Mouse (Mus musculus) left cerebral cortex, postnatal 25 days (tissue): ENCODE measurements around the gene Coq9. TPM values are rescaled to one million over a fixed set of nuclear protein-coding genes. Genes with fewer than 3 reads are reported as not detected.
A peak's percentile ranks its signal among the peaks of the same experiment; 100 is the strongest.

ENCODE experiments used
- DNase-seq, 2 experiments: peaks; one replicate each; pipeline ENCODE4 v3.0.0; 2022; ENCODE audit warnings: low spot score in 2 of 2, mixed read lengths in 1 of 2
- intact Hi-C: fragments of 180-260 bp; cut with DNase I; formaldehyde crosslinking; loops from one replicate; pipeline ENCODE4 v1.15.1; 2025
- total RNA-seq, 2 experiments: library from RNA; stranded (reverse); gene quantifications; 2 replicates each; pipeline ENCODE4 v1.2.3; 2021

The Coq9 gene
- 10 to 100 TPM; 82.4 to 94.4 TPM for total RNA-seq

DNA sequence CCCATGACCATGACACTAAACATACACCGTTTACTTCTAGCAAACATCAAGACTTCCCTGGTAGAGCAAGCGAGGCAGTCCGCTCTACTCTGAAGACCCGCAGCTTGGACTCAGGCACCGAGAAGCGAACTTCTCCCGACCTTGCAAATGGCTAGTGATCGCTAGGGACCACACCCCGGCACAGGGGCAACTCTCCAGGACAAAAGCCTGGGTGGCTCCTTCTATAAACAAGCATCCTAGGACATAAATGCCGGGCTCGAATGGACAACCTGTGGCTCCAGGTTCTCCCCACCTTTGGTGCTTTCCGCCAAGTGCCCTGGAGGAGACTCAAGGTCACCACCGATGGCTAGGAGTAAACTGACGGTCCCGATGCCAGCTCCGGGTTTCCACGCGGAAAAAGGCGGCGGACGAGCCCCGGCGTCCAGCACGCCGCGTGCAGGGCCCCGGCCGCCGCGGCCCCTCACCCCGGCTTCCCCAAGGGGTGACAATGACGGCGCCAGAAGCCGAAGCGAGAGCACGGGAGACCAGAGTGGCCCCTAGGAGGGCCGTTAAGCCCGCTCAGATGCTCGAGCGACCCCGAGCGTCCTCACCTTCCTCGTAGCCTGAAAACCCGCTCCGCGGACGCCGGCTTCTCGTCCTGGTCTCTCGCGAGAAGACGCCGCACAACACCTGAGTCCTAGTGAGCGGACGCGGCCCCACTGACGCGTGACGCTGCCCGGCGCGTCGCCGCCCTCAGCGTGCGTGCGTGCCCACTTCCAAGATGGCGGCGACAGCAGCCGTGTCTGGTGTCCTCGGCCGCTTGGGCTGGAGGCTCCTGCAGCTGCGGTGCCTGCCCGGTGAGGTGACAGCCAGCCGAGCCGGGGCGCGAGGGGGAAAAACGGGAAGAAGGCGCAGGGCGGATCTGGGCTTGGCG, at the start of gene Coq9, which contains the start of gene Ciapin1:
Coq9 (plus strand) TSS at position 660 of the 913 bp plus-strand sequence.
Ciapin1 (minus strand) TSS at position 697 of the 913 bp plus-strand sequence.
- intact Hi-C loops = no loop called here
- DNase-seq = peak; percentile 95 to 97

DNA sequence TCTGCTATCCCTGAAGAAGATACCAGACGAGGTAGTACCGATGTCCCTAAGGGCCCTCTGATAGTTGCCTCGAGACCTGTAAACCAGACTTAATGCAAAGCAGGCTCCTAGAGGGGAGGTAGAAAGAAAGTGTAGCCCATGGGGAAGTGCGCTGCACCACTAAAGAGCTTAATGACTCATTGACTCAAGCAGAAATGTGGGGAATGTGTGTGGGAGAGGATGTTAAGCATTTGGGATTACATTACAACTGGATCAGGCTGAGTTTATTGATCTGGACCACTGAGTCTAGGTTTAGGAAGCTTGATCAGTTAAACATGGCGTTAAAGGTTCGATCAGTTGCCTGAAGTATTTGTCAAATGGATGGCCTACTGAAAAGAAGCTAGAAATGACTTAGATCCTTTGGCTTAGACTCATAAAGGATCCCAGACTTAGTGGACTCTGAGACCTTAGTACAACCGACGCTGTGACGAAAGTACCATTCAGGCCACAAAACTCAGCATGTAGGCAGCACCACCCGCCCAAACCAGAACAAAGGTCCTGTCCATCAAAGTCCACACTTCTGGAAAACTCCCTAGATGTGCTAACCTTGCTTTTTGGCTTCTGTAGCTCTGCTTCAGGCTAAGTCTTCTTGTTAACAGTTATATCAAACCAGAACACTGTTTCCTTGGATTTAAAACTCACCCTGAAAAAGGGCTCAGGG, 48.7 kb upstream of the Coq9 start:
- no peak for DNase-seq
- intact Hi-C loops = no loop called here

DNA sequence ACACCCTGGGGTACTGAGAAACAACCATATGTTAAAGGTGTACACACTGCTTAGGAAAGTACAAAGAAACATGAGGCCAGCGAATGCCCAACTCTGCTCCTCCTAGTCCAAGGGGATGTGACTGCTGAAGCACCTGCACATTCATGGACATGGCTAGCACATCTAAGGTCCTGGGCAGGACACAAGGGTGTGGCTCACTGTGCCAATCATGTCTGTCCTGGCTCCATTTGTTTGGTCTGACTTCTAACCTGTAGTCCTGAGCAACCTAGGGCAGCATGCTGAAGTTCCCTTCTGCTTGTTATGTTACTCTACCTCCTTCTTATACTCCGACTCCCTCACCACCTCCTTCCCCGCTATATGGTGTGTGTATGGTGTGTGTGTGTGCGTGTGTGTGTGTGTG, 43.8 kb upstream of the Coq9 start:
- intact Hi-C loops = no loop called here
- no peak for DNase-seq

DNA sequence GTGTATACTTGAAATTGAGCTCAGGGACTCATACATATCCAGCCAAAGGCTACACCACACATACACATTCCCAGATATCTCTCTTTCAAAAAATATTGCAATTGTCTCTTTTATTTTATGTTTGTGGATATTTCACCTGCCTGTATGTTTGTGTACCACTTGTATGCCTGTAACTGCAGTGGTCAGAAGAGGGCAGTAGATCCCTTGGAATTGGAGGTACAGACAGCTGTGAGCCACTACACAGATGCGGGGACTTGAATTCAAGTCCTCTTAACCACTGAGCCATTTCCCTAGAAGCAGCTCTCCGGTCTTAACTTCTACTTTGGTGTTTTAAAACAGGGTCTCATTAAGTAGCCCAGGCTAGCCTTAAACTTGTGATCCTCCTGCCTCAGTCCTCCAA, 43.3 kb upstream of the Coq9 start:
- DNase-seq = no peak
- intact Hi-C loops = no loop called here

DNA sequence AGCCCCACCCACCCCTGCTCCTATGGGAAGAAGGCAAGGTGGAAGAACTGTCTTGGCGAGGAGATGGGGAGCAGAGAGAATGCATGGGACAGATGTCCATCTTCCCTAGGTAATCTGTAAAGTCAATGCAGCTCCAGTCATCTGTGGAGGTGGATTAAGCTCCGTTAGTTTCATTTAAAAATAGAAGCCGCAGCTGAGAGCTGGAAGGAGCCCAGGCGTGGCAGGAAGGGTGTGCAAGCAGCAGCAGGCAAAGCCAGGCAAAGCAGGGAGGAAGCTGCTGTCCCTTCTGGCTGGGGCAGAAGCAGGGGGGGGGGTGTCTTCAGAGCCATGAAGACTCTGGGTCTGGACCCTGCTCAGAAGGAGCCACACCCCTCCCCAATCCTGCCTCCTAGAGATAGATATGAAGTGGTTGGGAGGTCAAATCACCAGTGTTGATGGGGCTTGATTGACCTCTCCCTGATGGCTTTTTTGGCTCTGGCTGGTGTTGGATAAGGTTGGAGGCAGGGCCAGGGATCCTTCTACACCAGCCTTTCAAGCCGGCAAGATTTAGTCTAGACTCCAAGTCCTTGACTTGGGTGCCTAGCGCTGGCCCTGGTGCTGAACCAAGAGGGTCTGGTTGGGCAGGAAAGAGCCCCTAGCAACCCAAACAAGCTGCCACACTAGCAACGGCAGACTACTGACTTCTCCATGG, 37.7 kb upstream of the Coq9 start:
- intact Hi-C loops = no loop called here
- DNase-seq = peak; percentile 53 to 93

DNA sequence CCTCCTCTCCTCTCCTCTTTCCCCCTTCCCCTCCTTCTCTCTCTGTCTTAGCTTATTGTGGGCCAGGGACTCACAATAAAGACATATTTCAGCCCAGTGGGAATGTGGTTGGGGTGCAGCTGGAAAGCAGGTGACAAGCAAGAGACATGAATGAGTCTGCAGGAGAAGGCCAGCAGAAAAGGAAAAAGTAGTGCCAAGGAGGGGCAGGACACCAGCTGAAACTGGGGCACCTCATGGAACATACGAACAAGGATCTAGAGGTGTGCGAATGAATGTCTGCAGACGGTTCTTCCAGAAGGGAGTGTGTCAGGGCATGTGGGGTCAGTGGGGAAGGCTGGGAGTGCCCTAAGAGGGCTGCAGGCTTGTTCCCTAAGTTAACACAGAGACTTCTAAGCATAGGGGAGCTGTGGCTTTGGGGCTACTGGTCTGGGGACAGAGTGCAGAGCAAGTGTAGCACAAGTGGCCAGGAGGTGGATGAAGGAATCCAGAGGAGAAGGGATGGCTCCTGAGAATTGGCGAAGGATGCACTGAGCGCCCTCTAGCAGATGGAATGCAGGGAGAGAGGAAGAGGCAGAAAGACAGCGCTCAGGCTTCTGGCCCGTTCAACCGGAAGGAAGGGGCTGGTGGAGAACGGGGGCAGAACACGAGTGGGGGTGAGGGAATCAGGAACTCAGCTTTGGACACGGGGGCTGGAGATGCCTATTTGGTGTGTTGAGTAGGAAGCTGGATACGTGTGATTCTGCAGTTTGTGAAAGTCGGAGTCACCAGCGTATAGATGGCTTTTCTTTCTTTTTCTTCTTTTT, 36.6 kb upstream of the Coq9 start:
- peak; percentile 63 to 93 for DNase-seq
- intact Hi-C loops = no loop called here

DNA sequence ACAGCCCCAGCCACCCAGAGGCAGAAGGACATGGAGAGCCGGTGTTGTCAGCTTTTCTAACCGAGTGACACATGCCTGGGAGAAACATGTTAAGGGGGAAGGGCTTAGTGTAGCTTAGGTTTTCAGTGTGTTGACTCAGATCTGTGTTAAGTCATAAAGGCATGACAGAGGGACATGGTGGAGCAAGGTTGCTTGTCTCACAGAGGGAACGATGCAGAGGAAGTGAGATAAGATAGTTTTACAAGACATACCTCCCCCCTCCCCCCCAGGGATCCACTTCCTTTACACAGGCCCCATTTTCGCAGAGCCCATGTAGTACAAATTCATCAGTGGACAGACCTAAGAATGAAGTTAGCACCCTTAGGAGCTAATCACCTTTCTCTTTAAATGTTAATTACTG, 35.7 kb upstream of the Coq9 start:
- DNase-seq = no peak
- intact Hi-C loops = no loop called here

DNA sequence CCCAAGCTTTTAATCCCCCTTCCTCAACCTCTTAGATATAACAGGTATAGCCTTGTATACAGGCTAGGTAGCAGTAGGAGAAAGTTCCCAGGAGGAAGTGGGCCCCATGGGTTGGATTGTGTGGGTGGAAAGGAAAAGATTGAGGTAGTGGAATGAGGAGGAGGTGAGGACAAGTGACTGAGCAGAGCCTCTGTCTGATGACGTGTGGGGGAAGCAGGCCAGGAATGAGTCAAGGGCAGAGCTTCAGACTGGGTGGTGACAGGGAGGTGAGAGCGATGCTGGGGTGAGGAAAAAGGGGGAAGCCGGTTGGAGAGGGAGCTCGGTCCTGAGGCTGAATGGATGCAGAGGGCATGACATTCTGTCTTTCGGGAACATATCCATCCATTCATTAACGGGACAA, 34.6 kb upstream of the Coq9 start:
- intact Hi-C loops = no loop called here

DNA sequence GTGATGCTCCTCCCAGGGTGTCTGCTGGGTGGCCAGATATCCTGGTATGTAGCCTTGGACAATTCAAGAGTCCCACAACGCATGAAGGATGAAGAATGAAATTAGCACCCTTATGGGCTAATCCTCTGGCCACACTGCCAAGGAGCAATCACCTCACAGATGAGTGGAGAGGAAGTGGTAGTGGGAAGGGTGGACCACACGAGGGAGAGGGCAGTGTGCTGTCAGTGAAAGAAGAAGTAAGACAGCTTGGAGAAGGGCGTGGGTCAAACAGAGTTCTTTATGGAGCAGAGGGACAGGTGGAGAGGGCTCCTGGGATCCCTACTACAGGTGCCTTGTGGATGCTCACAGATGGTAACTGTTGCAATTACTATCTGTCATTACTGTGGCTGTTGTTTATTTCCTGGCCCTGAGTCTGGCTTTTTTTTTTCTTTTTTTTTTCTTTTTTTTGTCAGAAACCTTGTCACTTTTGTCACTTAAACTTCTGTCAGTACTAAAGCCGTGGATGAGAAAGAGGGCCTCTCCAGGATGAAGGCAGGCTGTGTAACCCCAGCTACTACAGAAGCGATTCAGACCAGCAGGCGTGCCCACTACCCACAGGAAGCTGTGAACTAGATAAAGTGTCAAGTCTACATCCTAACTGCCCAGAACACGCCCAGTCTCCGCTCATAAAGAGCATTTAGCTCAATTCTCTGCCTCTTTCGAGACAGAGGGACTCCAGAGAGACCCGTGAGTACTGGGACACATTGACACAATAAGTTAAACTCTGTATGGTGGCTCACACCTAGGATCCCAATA, 33.4 kb upstream of the Coq9 start:
- intact Hi-C loops = no loop called here
- DNase-seq = no peak

More for the DNA sequence above, 34.6 kb upstream of the Coq9 start:
- DNase-seq = peak in 1 of 2 experiments; percentile 86

DNA sequence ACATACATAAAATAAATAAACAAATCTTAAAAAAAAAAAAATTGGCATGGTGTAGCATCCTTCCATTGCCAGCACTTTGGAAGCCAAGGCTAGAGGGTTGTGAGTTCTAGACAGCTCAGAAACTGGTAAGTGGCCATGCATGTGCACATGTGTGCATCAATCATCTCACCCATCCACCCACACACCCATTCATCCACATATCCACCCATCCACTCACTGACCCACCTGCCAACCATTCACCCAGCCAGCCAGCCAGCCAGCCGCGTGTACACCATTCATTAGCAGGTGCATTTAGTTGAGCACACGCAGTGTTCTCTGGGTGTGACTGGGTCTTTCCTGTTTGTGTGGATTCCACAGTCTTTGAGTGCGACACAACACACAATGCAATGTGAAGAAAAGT, 32.3 kb upstream of the Coq9 start:
- intact Hi-C loops = no loop called here

DNA sequence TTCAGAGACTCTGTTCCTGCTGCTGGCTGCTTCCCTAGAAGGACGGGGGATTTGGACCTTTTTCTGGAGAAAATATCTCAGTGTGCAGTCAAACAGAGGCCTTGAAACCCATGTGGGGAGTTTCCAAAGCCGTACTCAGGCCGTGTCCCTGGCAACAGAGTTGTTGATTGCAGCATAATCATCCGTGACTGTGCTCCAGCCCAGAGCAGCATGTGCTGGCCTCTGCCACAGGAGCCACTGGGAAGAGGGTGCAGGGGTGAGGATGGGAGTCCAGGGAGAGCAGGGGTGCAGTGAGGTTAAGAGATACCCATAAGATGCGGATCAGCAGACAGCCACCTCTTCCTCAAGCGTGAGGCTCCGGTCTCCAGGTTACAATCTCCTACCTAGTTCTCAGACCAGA, 30.6 kb upstream of the Coq9 start:
- DNase-seq = no peak
- intact Hi-C loops = no loop called here

More for the DNA sequence above, 32.3 kb upstream of the Coq9 start:
- no peak for DNase-seq

DNA sequence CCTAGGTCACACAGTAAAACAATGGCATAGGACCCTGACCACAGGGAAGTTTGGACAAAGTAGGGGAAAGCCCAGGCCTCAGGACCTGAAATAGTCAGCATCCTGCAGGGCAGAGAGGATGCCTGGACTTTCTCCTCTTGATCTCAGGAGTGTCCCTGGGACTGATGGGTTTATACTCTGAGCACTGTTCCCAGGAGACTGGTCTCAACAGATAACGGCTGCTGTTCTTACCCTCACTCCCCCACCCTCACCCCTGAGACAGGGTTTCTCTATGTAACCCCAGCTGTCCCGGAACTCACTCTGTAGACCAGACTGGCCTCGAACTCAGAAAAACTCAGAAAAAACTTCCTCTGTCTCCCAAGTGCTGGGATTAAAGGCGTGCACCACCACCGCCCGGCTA, 29.7 kb upstream of the Coq9 start:
- DNase-seq = no peak
- intact Hi-C loops = no loop called here

DNA sequence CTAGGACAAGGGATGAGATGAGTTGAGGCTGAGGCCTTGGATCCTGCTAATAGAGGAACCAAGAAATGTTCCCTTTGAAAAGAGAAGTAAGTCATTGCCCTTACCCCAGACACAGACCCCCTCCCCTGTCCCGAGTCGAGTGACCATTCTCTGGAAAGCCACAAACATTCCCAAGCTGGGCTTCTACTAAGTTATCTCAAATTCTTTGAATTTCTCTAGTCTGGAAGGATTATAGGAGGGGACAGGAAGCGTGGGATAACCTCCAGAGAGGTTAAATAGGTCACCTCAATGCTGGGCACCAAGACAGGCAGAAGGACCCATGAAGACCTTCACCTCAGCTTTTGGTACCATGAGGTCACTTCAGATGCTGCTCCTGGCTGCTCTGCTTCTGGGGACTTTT, 28.0 kb upstream of the Coq9 start, which contains the start of gene Ccl17:
Ccl17 (plus strand) TSS at position 301 of the 400 bp plus-strand sequence.
- DNase-seq = no peak
- intact Hi-C loops = loop anchor here (2.0 kb wide), 1 partner anchor 37 kb away; the partner anchor contains the start of gene Cx3cl1

DNA sequence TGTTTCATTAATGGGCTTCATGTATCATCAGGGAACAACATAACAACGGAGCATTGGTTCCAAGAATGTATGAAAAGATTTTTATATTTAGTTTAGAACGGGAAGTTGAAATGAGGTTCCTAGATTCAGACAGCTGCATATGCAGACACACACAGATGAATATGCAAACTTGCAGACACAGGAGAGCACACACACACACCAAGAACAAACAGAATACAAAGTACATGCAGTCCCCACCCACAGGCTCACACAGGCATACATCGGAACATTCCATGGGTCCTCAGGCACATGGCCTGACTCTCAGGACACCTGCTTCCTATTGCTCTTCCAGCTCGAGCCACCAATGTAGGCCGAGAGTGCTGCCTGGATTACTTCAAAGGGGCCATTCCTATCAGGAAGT, 27.3 kb upstream of the Coq9 start:
- DNase-seq = peak in 1 of 2 experiments; percentile 53
- intact Hi-C loops = loop anchor here (2.0 kb wide), 1 partner anchor 38 kb away; the partner anchor contains the start of gene Cx3cl1

DNA sequence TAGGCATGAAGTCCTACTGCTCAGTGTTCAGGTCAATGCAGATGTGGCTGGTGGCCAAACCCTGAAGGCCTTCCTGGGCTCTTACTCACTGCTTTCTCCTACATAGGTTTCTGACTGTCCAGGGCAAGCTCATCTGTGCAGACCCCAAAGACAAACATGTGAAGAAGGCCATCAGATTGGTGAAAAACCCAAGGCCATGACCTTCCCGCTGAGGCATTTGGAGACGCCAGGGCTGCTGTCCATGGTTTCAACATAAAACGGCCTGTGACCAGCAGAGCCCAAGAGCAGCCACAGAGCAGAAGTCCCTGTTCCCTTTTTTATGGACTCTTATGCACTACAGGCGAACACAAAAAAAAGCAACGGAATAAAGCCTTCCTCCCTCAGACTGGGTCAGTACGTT, 26.5 kb upstream of the Coq9 start:
- intact Hi-C loops = loop anchor here (1.0 to 2.0 kb wide), 2 partner anchors 39 to 107 kb away; partner anchors contain the start of gene Cx3cl1
- DNase-seq = no peak

DNA sequence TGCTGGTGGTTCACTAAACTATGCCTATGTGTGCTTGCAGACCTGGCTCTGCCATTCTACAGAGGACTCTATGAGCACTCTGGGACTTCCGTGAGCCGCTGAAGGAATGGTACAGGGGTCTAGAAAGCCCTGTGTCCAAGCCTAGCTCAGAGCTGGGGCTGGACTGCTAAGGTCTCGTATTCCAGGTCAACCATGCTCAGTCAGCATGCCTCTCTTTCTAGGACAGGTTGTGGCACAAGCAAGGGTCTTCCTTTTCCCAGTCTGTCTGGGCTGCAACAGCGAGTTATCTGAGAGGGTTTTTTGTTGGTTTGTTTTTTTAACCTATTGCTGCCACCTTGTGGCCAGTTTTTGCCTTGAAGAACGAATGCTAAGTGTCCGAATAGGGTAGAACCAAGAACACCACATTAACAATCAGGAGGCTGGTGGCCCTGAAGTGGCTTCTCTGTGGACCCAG, 25.4 kb upstream of the Coq9 start:
- peak; percentile 94 to 96 for DNase-seq
- intact Hi-C loops = loop anchor here (1.0 kb wide), 1 partner anchor 108 kb away; no protein-coding TSS in a partner anchor

DNA sequence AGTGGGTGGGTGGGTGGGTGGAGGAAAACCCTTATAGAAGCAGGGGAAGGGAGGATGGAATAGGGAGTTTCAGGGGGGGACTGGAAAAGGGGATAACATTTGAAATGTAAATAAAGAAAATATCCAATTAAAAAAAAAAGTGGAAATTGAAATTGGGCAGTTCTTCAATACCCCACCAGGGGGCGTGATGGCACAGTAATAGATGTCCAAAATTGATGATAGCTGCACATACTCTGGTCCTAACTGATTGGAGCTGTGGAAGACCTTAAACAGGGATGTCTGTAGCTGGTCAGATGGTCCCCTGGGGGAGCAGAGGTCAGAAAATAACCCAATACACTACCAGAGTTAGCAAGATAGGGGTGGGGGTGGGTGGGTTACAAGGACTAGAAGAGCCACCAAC, 23.6 kb upstream of the Coq9 start:
- intact Hi-C loops = no loop called here
- no peak for DNase-seq

DNA sequence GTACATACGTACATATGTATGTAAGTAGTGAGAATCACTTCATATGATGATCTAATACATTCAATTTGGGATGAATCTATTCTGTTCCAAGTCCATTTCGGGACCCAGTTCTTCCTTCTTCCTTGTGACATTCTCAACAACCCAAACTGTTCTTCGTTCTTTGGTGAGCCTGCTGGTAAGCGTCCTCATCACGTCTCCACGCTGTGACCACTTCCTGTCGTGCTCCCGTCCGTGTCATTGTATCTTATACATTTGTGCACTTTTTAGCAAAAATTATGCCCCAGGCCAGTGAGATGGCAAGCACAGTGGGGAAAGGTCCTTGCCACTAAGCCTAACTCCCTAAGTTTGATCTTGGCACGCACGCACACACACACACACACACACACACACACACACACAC, 20.2 kb upstream of the Coq9 start:
- intact Hi-C loops = no loop called here
- DNase-seq = no peak
